Mouse (Mus musculus) olfactory bulb, adult 2 months (tissue): ENCODE measurements around the gene Olfr412. TPM values are rescaled to one million over a fixed set of nuclear protein-coding genes. Genes with fewer than 3 reads are reported as not detected.
A peak's percentile ranks its signal among the peaks of the same experiment; 100 is the strongest.

Experiments used
- H3K27ac ChIP-seq: fragments of 200-500 bp; 2 replicates; pipeline ENCODE4 v1.5.1; 2012; ENCODE audit warnings: low read depth, low read length; ENCODE audit not compliant: insufficient read depth
- H3K4me1 ChIP-seq: fragments of 200-500 bp; 2 replicates; pipeline ENCODE4 v1.6.1; 2012; ENCODE audit warnings: low read length; ENCODE audit not compliant: control insufficient read depth, insufficient read depth
- H3K4me3 ChIP-seq: fragments of 200-500 bp; 2 replicates; pipeline ENCODE4 v1.5.1; 2012; ENCODE audit warnings: mild to moderate bottlenecking, low read depth, low read length, moderate library complexity; ENCODE audit not compliant: insufficient read depth
- CTCF ChIP-seq: fragments of 200-500 bp; IDR thresholded peaks from 2 replicates; pipeline ENCODE4 v1.5.1; 2012; ENCODE audit warnings: low read depth, mild to moderate bottlenecking, low read length, moderate library complexity; ENCODE audit not compliant: insufficient read depth
- POLR2A ChIP-seq: fragments of 200-500 bp; IDR thresholded peaks from 2 replicates; pipeline ENCODE4 v1.6.1; 2012; ENCODE audit warnings: mild to moderate bottlenecking, low read depth, low read length, moderate library complexity; ENCODE audit not compliant: insufficient read depth
- WGBS: fragments of 180-500 bp; shearing (Covaris S2); methylation state at CpG from one replicate; pipeline ENCODE4 v1.1.7; 2018; 5-methylcytosine and 5-hydroxymethylcytosine counted together
- polyA plus RNA-seq: library from polyadenylated mRNA; stranded (reverse); fragments of >200 nt; gene quantifications from 2 replicates; pipeline ENCODE4 v1.2.4, GENCODE M21; 2012; ENCODE audit warnings: low replicate concordance; ENCODE audit not compliant: missing spikeins, insufficient read depth, insufficient read length

Olfr412 gene
- polyA plus RNA-seq, 1 experiment = not detected

GRCm38 (mm10) chr11:74387203-74387602, 25.3 kb downstream of the Olfr412 start:
- peaks cover 14% of the 10 kb centered on the region for H3K4me1 ChIP-seq
- no peak overlapping the region for H3K4me3 ChIP-seq
- H3K27ac ChIP-seq = no peak overlapping the region
- TF ChIP-seq CTCF = no peak
- TF ChIP-seq POLR2A = no peak
- 79% methylated on average over 5 of the region's 5 CpGs for WGBS

GRCm38 (mm10) chr11:74391899-74392298, 30.0 kb downstream of the Olfr412 start:
- H3K4me3 ChIP-seq = no peak overlapping the region
- WGBS = 93% methylated on average over 11 of the region's 11 CpGs
- H3K27ac ChIP-seq = no peak overlapping the region
- TF ChIP-seq CTCF = no peak
- no peak for TF ChIP-seq POLR2A
- peaks cover 13% of the 10 kb centered on the region for H3K4me1 ChIP-seq

GRCm38 (mm10) chr11:74392903-74393302, 31.0 kb downstream of the Olfr412 start:
- 67% methylated on average over 6 of the region's 6 CpGs for WGBS
- no peak for TF ChIP-seq POLR2A
- no peak for TF ChIP-seq CTCF
- Histone ChIP-seq H3K4me3 (no peak overlapping the region), H3K4me1 (peaks cover 10% of the 10 kb centered on the region), H3K27ac (no peak overlapping the region)

GRCm38 (mm10) chr11:74393489-74393888, 31.6 kb downstream of the Olfr412 start:
- Histone ChIP-seq H3K27ac (no peak overlapping the region), H3K4me3 (no peak overlapping the region), H3K4me1 (peaks cover 10% of the 10 kb centered on the region)
- no peak for TF ChIP-seq CTCF
- no peak for TF ChIP-seq POLR2A
- WGBS = 52% methylated on average over 5 of the region's 5 CpGs

- Histone ChIP-seq H3K27ac (no peak overlapping the region), H3K4me1 (peaks cover 10% of the 10 kb centered on the region), H3K4me3 (no peak overlapping the region)
- 77% methylated on average over 18 of the region's 18 CpGs for WGBS
- TF ChIP-seq POLR2A (no peak), CTCF (no peak)
Observed at GRCm38 (mm10) chr11:74395583-74395982, 33.7 kb downstream of the Olfr412 start.

- 64% methylated on average over 2 of the region's 2 CpGs for WGBS
- Histone ChIP-seq H3K4me3 (no peak overlapping the region), H3K4me1 (no peaks in the 10 kb centered on the region), H3K27ac (no peak overlapping the region)
- TF ChIP-seq CTCF = no peak
- no peak for TF ChIP-seq POLR2A
Observed at GRCm38 (mm10) chr11:74402126-74402525, 40.3 kb downstream of the Olfr412 start.

GRCm38 (mm10) chr11:74404216-74404615, 42.3 kb downstream of the Olfr412 start:
- TF ChIP-seq CTCF (no peak), POLR2A (no peak)
- Histone ChIP-seq H3K4me1 (peaks cover 7% of the 10 kb centered on the region), H3K4me3 (no peak overlapping the region), H3K27ac (no peak overlapping the region)
- WGBS = 74% methylated on average over 2 of the region's 2 CpGs

GRCm38 (mm10) chr11:74405201-74405600, 43.3 kb downstream of the Olfr412 start:
- WGBS = 79% methylated on average over 7 of the region's 7 CpGs
- peaks cover 16% of the 10 kb centered on the region for H3K4me1 ChIP-seq
- TF ChIP-seq CTCF (no peak), POLR2A (no peak)
- H3K4me3 ChIP-seq = no peak overlapping the region
- H3K27ac ChIP-seq = no peak overlapping the region

GRCm38 (mm10) chr11:74408587-74409446, 46.9 kb downstream of the Olfr412 start:
- peak overlapping the region; percentile 67 for H3K27ac ChIP-seq
- no peak overlapping the region for H3K4me3 ChIP-seq
- TF ChIP-seq POLR2A (no peak), CTCF (no peak)
- H3K4me1 ChIP-seq = peaks cover 29% of the 10 kb centered on the region
- WGBS = 61% methylated on average over 4 of the region's 4 CpGs

- Histone ChIP-seq H3K4me3 (no peak overlapping the region), H3K4me1 (peaks cover 29% of the 10 kb centered on the region), H3K27ac (peak overlapping the region; percentile 67)
- 51% methylated on average over 5 of the region's 5 CpGs for WGBS
- TF ChIP-seq POLR2A (no peak), CTCF (no peak)
Observed at GRCm38 (mm10) chr11:74409447-74409754, 47.5 kb downstream of the Olfr412 start.

GRCm38 (mm10) chr11:74409757-74410174, 47.9 kb downstream of the Olfr412 start:
- H3K27ac ChIP-seq = peak overlapping the region; percentile 67
- H3K4me1 ChIP-seq = peaks cover 29% of the 10 kb centered on the region
- H3K4me3 ChIP-seq = no peak overlapping the region
- no peak for TF ChIP-seq CTCF
- no peak for TF ChIP-seq POLR2A
- 35% methylated on average over 4 of the region's 4 CpGs for WGBS
